Mouse (Mus musculus): ENCODE measurements around the gene Slc25a19.

Gene Slc25a19

GRCm38 (mm10) chr11:115618732-115619516, 9.2 kb downstream of the Slc25a19 start:
- no peak for DNase-seq (ENCODE audit: low read depth)

DNA sequence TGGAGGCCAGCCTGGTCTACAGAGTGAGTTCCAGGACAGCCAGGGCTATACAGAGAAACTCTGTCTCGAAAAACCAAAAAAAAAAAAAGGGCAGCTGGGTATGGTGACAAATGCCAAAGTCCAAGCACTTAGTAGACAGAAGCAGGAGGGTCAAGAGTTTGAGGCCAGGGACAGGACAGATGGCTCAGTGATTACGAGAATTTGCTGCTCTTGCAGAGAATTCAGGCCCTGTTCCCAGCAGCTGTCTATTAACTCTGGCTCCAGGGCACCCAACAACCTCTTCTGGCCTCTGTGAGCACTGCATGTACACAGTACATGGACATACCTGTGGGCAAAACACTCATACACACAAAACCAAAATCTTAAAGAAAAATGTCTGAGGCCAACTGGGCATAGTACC, 10.1 kb downstream of the Slc25a19 start:
- DNase-seq (ENCODE audit: low read depth), result no peak

DNA sequence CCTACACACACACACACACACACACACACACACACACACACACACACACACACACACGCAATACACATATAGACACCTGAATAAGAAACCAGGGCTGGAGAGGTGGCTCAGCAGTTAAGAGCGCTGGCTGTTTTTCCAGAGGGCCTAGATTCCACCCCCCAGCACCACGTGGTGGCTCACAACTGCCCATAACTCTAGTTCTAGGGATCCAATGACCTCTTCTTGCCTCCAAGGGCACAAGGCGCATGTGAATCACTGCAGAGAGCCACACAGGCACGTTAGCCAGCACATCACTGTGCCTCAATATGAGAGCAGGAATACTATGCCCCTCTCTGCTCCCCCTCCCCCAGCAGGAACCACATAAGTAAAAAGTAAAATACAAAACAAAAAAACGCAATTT, 11.2 kb downstream of the Slc25a19 start:
- no peak for DNase-seq (ENCODE audit: low read depth)

- no peak for DNase-seq (ENCODE audit: low read depth)
These were observed 11.7 kb downstream of the Slc25a19 start for GRCm38 (mm10) chr11:115616371-115616770.

DNA sequence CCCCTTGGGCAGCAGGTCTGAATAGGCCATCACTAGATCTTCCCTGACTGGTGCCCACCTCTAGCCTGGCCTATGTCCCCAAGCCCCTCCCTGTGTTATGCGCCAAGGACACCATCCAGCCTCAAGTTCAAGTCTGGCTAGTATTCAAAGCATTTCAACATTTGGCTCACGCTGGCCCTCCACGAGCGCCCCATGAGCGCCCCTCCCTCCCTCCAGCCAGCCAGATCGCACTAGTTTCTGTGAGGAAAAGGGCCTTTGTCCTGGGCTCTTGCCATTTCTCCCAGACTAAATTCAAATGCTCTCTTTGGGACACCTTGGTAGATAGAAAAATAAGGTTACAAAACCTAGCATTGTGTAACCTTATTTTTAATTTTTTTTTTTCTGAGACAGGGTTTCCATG, 12.2 kb downstream of the Slc25a19 start:
- DNase-seq (ENCODE audit: low read depth), result no peak

DNA sequence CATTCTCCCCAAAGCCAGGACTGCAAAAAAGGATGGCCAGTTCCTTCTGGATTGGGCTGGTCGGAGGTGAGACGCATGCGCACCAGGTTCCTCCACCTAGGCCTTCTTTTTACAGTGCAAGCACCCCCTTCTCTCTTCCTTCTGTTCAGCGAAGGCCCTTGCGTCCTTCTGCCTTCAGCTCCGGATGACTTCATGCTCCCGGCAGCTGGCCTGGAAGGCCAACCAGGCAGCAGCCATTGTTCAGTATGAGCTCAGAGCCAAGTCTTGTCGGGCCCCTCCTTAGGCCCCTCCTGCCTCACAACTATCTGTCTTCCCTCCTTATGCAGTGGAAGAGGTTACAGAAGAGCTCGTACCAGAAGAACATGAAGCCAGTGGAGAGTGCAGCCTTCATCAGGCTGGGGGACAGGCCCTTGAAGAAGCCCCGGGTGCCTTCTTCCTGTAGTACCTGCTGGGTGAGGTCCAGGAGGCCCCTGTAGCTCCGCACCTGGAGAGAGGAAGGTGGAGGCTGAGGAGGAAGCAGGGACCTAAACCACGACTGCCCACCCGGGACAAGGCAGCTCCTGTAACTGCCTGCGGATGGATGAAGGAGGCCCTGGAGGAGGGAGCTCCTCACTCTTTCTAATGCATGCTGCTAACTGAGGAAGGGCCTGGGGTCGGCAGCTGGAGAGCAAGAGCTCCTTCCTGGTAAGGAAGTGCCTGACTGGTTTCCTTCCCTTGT, 12.8 kb downstream of the Slc25a19 start:
- DNase-seq (ENCODE audit: low read depth), result no peak

GRCm38 (mm10) chr11:115614346-115615107, 13.6 kb downstream of the Slc25a19 start:
- DNase-seq (ENCODE audit: low read depth), result no peak

GRCm38 (mm10) chr11:115613138-115613945, 14.8 kb downstream of the Slc25a19 start:
- DNase-seq (ENCODE audit: low read depth), result no peak

DNA sequence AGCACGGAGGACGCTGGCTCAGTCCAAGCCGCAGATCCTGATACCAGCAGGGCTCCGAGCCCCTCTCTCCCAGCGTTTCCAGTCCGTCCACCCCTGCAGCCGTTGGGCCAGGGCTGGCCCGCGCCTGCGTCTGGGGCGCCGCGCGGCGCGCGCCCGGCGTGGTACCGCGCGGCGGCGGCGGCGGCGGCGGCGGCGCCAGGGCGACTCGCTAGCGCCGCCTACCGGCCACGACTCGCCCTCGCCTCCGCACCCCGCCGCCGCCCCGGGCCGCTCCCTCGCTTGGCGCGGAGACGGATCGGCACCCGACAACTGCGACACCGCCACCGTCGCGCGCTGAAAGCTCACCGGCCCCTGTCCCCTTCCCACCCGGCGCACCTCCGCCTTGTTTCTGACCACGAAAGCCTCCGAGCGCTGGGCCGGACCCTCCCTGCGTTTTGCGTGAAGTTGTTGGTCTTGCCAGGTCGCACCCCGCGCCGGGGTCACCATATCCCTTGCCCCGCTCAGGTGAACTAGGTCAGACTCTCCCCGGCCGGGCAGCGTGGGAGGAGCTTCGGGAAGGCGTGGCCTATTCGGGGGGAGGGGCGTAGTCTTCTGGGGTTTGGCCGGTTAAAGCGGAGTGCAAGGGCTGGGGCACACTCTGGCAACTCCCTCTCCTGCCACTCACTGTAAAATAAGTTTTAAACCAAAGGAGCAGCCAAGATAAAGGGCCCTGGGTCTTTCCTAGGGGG, 15.5 kb downstream of the Slc25a19 start, which contains the start of gene Mif4gd:
TSS of gene Mif4gd (minus strand) at position 560 of the 728 bp plus-strand sequence.
- peak; percentile 87 for DNase-seq (ENCODE audit: low read depth)

- DNase-seq (ENCODE audit: low read depth), result no peak
These were observed 16.1 kb downstream of the Slc25a19 start for GRCm38 (mm10) chr11:115612059-115612409.

DNA sequence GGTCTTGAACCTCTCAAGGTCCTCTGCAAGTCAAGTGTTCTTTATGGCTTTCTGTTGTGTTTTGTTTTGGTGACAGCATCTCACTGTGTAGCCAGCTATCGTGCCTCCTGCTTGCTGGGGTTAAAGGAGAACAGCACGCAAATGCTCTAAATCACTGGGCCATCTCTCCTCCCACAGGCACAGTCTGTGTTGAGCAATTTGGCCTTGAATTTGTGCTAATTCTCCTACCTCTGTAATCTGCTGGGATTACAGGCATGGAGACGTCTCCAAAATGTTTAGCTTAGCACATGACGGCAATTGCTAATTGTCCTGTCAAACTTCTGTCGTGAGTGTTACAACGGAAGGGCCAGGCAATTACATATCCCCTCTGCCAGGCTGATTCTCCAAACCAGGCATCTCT, 16.9 kb downstream of the Slc25a19 start:
- DNase-seq (ENCODE audit: low read depth), result no peak

DNA sequence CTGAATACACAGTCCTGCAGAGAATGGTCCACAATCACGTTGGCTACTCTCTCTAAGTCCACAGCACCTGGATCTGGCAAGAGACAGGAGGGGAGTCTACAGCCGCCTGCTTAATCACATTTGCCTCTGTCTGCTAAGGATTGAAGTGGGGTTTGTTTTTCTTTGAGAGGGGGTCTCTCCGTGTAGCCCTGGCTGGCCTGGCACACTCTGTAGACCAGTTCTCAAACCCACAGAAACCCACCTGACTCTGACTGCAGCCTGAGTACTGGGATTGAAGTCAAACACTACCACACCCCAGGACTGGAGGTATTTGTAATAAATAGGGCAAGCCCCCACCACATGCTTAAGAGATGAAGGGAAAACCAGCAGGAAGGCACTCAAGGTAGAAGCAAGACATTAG, 18.5 kb downstream of the Slc25a19 start:
- DNase-seq (ENCODE audit: low read depth), result no peak

GRCm38 (mm10) chr11:115608421-115609399, 19.4 kb downstream of the Slc25a19 start:
- no peak for DNase-seq (ENCODE audit: low read depth)

DNA sequence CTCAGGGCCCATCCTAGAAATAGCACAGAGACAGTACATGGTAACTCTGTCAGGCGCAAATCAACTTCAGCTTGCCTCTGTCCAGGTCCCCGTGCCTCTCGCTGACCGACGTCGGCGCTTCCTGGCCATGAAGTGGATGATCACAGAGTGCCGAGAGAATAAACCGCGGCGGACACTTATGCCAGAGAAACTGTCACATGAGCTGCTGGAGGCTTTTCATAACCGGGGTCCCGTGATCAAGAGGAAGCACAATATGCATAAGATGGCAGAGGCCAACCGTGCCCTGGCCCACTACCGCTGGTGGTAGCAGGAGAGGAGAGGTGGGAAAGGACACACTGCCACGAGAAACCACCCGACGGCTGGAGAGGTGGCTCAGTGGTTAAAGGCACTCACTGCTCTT, 21.4 kb downstream of the Slc25a19 start:
- no peak for DNase-seq (ENCODE audit: low read depth)

DNA sequence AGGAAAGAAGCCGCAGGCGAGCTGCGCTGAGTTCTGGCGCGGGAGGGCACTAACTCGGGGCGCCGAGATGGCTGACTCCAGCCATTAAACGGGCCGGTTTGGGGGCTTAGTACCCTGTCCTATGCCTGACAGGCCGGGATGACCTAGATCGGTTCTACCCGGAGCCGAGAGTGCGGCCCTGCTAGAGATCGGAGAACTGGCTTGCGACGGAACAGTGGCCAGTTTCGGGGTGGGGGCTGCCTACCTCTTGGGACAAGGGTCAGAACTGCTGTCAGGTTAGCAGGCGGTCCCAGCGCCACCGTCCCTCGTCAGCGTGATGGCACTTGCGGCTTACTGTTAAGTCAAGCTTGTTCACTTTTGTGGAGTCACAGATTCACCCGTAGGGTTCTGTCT, 23.8 kb downstream of the Slc25a19 start:
- DNase-seq (ENCODE audit: low read depth), result peak; percentile 29

DNA sequence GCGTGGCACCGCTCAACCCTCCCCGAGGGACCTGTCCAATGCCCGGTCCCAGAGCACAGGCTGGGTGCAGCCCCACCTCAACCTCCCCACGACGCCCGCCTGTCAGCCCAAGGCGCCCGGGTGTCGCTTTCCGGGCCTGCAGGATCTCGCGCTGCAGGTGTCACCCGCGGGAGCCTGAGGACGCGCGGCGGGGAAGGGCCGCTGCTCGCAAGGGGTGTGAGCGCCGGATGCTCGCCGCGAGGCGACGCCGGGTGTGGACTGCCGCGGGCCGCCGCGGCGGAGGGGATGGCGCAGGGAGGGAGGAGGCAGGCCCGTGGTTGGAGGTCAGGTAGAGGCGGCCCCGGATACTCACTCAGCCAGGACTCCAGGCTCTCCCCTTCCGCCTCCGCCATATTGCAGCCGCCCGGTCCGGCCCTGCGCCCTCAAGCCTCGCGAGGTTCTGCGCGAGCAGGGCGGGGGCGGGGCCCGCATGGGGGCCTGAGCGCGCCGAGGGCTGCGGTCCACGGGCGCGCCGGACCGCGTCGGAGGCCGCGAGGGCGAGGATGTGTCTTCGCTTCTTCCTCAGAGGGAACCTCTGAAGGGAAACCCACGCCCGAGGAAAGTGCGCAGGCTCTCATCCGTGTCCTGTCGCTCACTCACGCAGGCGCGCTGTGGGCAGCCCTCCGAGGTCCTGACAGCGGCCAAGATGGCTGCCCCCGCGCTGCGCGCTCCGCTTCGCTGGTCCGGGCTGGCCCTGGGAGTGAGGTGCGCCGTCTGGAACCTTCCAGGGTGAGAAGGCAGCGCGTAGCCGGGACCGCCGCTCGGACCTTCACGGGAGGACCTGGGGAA, 24.4 kb downstream of the Slc25a19 start, which contains the start of the genes Mrps7 and Gga3:
TSS of gene Mrps7 (plus strand) at position 450 of the 828 bp plus-strand sequence.
TSS of gene Gga3 (minus strand) at position 576 of the 828 bp plus-strand sequence.
- peak; percentile 81 for DNase-seq (ENCODE audit: low read depth)

GRCm38 (mm10) chr11:115603128-115603475, 25.0 kb downstream of the Slc25a19 start:
- DNase-seq (ENCODE audit: low read depth), result no peak

DNA sequence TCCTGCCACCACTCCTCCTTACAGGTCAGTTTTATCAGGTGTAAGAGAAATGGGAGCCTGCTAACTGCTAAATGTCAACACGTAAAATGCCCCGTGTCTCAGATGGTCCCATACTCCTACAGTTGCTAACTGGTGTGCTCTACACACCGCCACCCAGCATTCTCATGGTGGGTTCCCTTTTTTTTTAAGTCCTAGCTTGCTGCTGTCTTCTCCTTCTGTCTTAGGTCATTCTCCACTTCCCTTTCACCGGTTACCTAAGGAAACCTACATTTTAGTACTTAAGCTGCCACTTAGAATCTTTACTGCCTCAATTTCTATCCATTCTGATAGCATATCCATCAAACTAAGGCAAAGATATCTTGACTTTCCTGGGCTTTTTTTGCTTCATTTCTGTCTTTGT, 26.9 kb downstream of the Slc25a19 start:
- no peak for DNase-seq (ENCODE audit: low read depth)

- DNase-seq (ENCODE audit: low read depth), result no peak
These were observed 27.4 kb downstream of the Slc25a19 start for GRCm38 (mm10) chr11:115600743-115601142.

All from c-Kit-positive CD71-positive TER-119-negative erythroid progenitor cells, embryonic 14.5 days (primary cell).